Mouse (Mus musculus): ENCODE data around the gene Gm2075. TPM values are rescaled to one million over a fixed set of nuclear protein-coding genes. Genes with fewer than 3 reads are reported as not detected.
"Not testable (repeated sequence)": the region's sequence is repeated elsewhere in the genome, so short reads cannot be mapped to it uniquely, and the experiment has no call there.

Gene Gm2075
- not detected in 2 replicates for polyA plus RNA-seq (2011; ENCODE audit: insufficient read depth, insufficient read length, low read depth, missing spikeins)

DNA sequence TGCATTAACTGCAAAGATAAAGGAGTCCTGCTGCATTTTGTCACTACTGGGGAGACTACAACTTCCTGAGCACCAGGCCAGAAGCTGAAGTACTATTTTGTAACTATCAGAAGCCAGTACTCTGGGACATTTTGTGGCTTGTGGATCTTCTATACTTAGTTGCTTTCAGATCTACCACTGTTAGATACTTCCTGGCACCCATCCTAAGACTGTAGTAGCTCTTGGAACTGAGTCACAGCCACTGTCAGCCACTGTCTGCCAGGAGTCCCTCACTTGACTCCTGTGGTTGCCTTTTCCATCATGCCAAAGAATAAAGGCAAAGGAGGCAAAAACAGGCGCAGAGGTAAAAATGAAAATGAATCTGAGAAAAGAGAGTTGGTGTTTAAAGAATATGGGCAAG is at the start of gene Gm2075:
Gm2075 (plus strand) TSS at position 301 of the 400 bp plus-strand sequence.
- H3K4me1 ChIP-seq (ENCODE audit: control insufficient read depth, insufficient read depth, low read length); H3K9ac ChIP-seq (ENCODE audit: low read depth, poor library complexity, severe bottlenecking); H3K27ac ChIP-seq (ENCODE audit: insufficient read depth, low read length); H3K27me3 ChIP-seq (ENCODE audit: control insufficient read depth, insufficient read depth, low read length, poor library complexity, severe bottlenecking); H3K36me3 ChIP-seq (ENCODE audit: control insufficient read depth, insufficient read depth, low read length, poor library complexity, severe bottlenecking); H3K9me3 ChIP-seq (replicated peaks; ENCODE audit: control insufficient read depth, insufficient read depth, low read length, poor library complexity, severe bottlenecking); H3K4me3 ChIP-seq (ENCODE audit: low read depth, low read length): not testable (repeated sequence)

DNA sequence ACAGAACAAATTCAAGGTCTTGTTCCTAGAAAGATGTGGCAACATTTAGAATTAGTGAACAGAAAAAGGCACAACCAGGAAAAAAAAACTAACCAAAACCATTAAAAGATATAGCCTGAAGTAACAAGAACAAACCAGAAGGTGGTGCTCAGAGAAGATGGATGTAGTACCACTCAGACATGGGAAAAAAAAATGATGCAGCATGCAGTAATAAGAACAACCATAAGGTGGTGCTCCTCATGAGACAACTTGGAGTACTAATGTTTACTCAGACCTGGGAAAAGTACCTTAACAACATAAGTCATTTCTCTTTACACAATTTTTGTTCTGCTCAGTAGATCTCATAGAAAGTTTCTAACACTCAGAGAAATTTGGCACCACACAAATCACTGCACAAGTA is 27.6 kb upstream of the Gm2075 start:
- not testable (repeated sequence) for H3K36me3 ChIP-seq (ENCODE audit: control insufficient read depth, insufficient read depth, low read length, poor library complexity, severe bottlenecking); H3K4me1 ChIP-seq (ENCODE audit: control insufficient read depth, insufficient read depth, low read length); H3K9me3 ChIP-seq (replicated peaks; ENCODE audit: control insufficient read depth, insufficient read depth, low read length, poor library complexity, severe bottlenecking); H3K27ac ChIP-seq (ENCODE audit: insufficient read depth, low read length); H3K9ac ChIP-seq (ENCODE audit: low read depth, poor library complexity, severe bottlenecking); H3K4me3 ChIP-seq (ENCODE audit: low read depth, low read length); H3K27me3 ChIP-seq (ENCODE audit: control insufficient read depth, insufficient read depth, low read length, poor library complexity, severe bottlenecking)

DNA sequence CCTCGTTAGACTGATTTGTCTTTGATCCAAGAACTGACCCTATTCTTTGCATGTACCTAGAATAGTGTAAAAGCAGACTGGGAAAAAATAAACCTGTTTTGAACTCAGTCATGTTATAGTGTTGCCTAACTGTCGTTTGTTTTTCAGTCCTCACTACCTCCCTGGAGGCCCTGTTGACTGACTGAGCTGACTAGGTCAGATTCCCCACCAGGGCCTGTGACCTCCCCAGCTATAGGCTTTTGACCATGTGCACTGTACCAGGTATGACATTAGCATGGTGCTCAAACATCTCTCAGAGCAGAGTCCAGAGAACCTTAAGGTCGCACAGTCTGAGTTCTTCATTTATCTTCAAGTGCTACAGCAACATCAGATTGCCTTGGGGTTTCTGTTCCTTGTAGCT is 7.5 kb upstream of the Gm2075 start:
- H3K36me3 ChIP-seq (ENCODE audit: control insufficient read depth, insufficient read depth, low read length, poor library complexity, severe bottlenecking); H3K4me3 ChIP-seq (ENCODE audit: low read depth, low read length); H3K9me3 ChIP-seq (replicated peaks; ENCODE audit: control insufficient read depth, insufficient read depth, low read length, poor library complexity, severe bottlenecking); H3K9ac ChIP-seq (ENCODE audit: low read depth, poor library complexity, severe bottlenecking); H3K4me1 ChIP-seq (ENCODE audit: control insufficient read depth, insufficient read depth, low read length); H3K27me3 ChIP-seq (ENCODE audit: control insufficient read depth, insufficient read depth, low read length, poor library complexity, severe bottlenecking); H3K27ac ChIP-seq (ENCODE audit: insufficient read depth, low read length): not testable (repeated sequence)

DNA sequence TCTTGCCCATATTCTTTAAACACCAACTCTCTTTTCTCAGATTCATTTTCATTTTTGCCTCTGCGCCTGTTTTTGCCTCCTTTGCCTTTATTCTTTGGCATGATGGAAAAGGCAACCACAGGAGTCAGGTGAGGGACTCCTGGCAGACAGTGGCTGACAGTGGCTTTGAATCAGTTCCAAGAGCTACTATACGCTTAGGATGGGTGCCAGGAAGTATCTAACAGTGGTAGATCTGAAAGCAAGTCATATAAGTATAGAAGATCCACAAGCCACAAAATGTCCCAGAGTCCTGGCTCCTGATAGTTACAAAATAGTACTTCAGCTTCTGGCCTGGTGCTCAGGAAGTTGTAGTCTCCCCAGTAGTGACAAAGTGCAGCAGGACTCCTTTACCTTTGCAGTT is 7.0 kb downstream of the Gm2075 start, which contains the start of gene Gm6803:
Gm6803 (minus strand) TSS at position 101 of the 400 bp plus-strand sequence.
- H3K9me3 ChIP-seq (replicated peaks; ENCODE audit: control insufficient read depth, insufficient read depth, low read length, poor library complexity, severe bottlenecking); H3K27ac ChIP-seq (ENCODE audit: insufficient read depth, low read length); H3K36me3 ChIP-seq (ENCODE audit: control insufficient read depth, insufficient read depth, low read length, poor library complexity, severe bottlenecking); H3K27me3 ChIP-seq (ENCODE audit: control insufficient read depth, insufficient read depth, low read length, poor library complexity, severe bottlenecking); H3K4me1 ChIP-seq (ENCODE audit: control insufficient read depth, insufficient read depth, low read length); H3K4me3 ChIP-seq (ENCODE audit: low read depth, low read length); H3K9ac ChIP-seq (ENCODE audit: low read depth, poor library complexity, severe bottlenecking): not testable (repeated sequence)

- H3K9me3 ChIP-seq (replicated peaks; ENCODE audit: control insufficient read depth, insufficient read depth, low read length, poor library complexity, severe bottlenecking); H3K27ac ChIP-seq (ENCODE audit: insufficient read depth, low read length); H3K9ac ChIP-seq (ENCODE audit: low read depth, poor library complexity, severe bottlenecking); H3K4me3 ChIP-seq (ENCODE audit: low read depth, low read length); H3K27me3 ChIP-seq (ENCODE audit: control insufficient read depth, insufficient read depth, low read length, poor library complexity, severe bottlenecking); H3K36me3 ChIP-seq (ENCODE audit: control insufficient read depth, insufficient read depth, low read length, poor library complexity, severe bottlenecking); H3K4me1 ChIP-seq (ENCODE audit: control insufficient read depth, insufficient read depth, low read length): not testable (repeated sequence)
Measured at GRCm38 (mm10) chr12:88026704-88027103, 15.1 kb downstream of the Gm2075 start, which contains the start of gene Gm2056. Gene Gm2056, plus strand, starts transcription at chr12:88027004.

DNA sequence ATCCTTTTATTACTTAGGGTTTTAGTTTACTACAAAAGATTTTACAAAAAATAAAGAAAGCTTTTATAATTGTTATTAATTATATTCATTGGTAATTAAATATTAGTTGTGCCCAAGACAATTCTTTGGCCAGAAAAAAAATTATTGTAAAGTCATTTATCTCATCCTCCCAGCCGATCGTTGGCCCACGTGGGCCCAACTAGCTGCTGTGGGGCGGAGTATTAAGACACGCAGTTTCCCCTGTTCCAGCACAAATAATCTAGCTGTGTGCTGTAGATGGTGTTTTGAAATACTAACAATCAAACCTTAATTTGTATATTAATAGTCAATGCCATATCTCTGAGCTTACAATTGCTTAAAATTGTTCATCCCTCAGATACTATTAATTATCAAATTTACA is 20.6 kb downstream of the Gm2075 start:
- H3K36me3 ChIP-seq (ENCODE audit: control insufficient read depth, insufficient read depth, low read length, poor library complexity, severe bottlenecking); H3K27ac ChIP-seq (ENCODE audit: insufficient read depth, low read length); H3K27me3 ChIP-seq (ENCODE audit: control insufficient read depth, insufficient read depth, low read length, poor library complexity, severe bottlenecking); H3K9ac ChIP-seq (ENCODE audit: low read depth, poor library complexity, severe bottlenecking); H3K4me1 ChIP-seq (ENCODE audit: control insufficient read depth, insufficient read depth, low read length); H3K4me3 ChIP-seq (ENCODE audit: low read depth, low read length): not testable (repeated sequence)
- H3K9me3 ChIP-seq (replicated peaks; ENCODE audit: control insufficient read depth, insufficient read depth, low read length, poor library complexity, severe bottlenecking), result peaks cover 28% of the 10 kb centered on the region

- peaks cover 21% of the 10 kb centered on the region for H3K9me3 ChIP-seq (replicated peaks; ENCODE audit: control insufficient read depth, insufficient read depth, low read length, poor library complexity, severe bottlenecking)
- not testable (repeated sequence) for H3K27ac ChIP-seq (ENCODE audit: insufficient read depth, low read length); H3K27me3 ChIP-seq (ENCODE audit: control insufficient read depth, insufficient read depth, low read length, poor library complexity, severe bottlenecking); H3K4me3 ChIP-seq (ENCODE audit: low read depth, low read length); H3K9ac ChIP-seq (ENCODE audit: low read depth, poor library complexity, severe bottlenecking); H3K36me3 ChIP-seq (ENCODE audit: control insufficient read depth, insufficient read depth, low read length, poor library complexity, severe bottlenecking); H3K4me1 ChIP-seq (ENCODE audit: control insufficient read depth, insufficient read depth, low read length)
- TF ChIP-seq CTCF (IDR thresholded peaks at IDR 0.05; ENCODE audit: low read depth, low read length), result peak; percentile 37
Measured at GRCm38 (mm10) chr12:88039062-88039461, 27.4 kb downstream of the Gm2075 start.

DNA sequence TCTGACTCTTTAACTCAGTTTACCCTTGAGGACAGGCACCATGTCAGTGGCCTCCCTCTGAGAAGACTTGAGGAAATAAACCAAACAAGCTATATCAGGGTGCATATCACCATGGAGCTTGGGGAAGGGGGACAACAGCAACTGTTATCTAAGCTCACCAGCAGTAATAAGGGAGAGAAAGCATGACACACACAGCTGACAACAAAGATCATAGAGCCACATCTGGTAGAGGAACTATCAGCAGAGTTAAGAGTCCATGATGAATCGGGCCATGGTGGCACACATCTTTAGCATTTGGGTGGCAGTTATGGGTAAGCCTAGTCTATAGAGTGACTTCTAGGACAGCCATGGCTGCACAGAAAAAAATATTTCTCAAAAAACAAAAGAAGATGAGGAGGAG is 28.1 kb downstream of the Gm2075 start:
- H3K27ac ChIP-seq (ENCODE audit: insufficient read depth, low read length); H3K4me3 ChIP-seq (ENCODE audit: low read depth, low read length); H3K27me3 ChIP-seq (ENCODE audit: control insufficient read depth, insufficient read depth, low read length, poor library complexity, severe bottlenecking); H3K9ac ChIP-seq (ENCODE audit: low read depth, poor library complexity, severe bottlenecking); H3K4me1 ChIP-seq (ENCODE audit: control insufficient read depth, insufficient read depth, low read length); H3K36me3 ChIP-seq (ENCODE audit: control insufficient read depth, insufficient read depth, low read length, poor library complexity, severe bottlenecking): not testable (repeated sequence)
- H3K9me3 ChIP-seq (replicated peaks; ENCODE audit: control insufficient read depth, insufficient read depth, low read length, poor library complexity, severe bottlenecking), result peaks cover 15% of the 10 kb centered on the region

- H3K27ac ChIP-seq (ENCODE audit: insufficient read depth, low read length), result peak overlapping the region; percentile 92
Measured at GRCm38 (mm10) chr12:88045226-88045625, 33.6 kb downstream of the Gm2075 start.

More at GRCm38 (mm10) chr12:88045226-88045625, 33.6 kb downstream of the Gm2075 start:
- H3K4me1 ChIP-seq (ENCODE audit: control insufficient read depth, insufficient read depth, low read length); H3K9ac ChIP-seq (ENCODE audit: low read depth, poor library complexity, severe bottlenecking); H3K36me3 ChIP-seq (ENCODE audit: control insufficient read depth, insufficient read depth, low read length, poor library complexity, severe bottlenecking); H3K4me3 ChIP-seq (ENCODE audit: low read depth, low read length); H3K27me3 ChIP-seq (ENCODE audit: control insufficient read depth, insufficient read depth, low read length, poor library complexity, severe bottlenecking): not testable (repeated sequence)
- H3K9me3 ChIP-seq (replicated peaks; ENCODE audit: control insufficient read depth, insufficient read depth, low read length, poor library complexity, severe bottlenecking), result peaks cover 15% of the 10 kb centered on the region
